Mouse (Mus musculus): ENCODE measurements around the gene Nlrp10.

Nlrp10 gene

DNA sequence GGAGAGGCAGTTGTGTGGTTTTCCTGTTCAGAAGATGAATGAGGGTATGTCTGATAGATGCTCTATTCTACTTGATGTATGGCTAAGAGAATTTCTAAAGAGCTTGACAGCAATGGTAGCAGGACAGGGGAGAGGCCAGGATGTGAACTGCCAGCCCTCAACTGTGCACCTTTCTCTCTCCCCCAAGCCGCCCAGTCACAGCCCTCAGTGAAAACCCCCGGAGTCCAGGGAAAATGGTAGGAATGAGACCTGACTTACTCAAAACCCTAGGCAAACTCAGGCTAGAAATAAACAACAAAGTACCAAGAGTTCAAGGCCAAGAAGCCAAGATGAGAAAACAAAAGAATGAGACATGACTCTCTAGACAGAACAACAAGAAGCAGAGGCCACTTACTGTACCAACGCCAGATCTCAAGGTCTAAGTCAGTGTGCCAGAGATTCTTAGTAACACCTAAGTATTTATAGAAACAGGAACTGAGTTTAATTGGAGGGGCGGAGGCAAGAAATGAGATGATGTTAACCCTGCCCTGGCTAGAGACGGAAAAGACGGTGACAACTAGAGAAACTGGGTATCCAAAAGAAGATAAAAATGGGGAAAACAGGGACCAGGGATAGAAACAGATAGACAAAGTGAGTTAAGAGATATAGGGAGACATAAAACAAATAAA, at the start of gene Nlrp10:
Gene Nlrp10 (minus strand): TSS at position 453 of the 668 bp plus-strand sequence.
- no peak for DNase-seq (ENCODE audit: low spot score in 2 of 2)

DNA sequence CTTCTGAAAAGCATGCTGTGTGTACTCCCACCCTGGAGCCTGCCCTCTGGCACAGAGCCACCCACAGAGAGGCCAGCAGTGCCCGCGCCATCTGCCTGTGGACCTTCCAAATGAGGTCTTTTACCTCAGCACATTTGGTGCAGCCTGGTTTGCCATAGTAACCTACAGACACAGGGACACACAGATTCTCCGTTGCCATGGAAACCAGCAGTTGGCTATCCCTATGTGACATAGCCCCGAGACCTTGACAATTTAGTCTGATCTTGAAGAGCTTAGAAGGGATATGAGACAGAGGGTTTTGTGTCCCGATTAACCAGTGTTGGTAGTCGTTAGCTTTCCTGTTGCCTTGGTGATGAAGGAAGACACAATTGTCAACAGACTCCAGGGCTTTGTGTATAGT, 42.3 kb upstream of the Nlrp10 start:
- no peak for DNase-seq (ENCODE audit: low spot score in 2 of 2)

GRCm38 (mm10) chr7:108968201-108968600, 38.2 kb upstream of the Nlrp10 start:
- no peak for DNase-seq (ENCODE audit: low spot score in 2 of 2)

DNA sequence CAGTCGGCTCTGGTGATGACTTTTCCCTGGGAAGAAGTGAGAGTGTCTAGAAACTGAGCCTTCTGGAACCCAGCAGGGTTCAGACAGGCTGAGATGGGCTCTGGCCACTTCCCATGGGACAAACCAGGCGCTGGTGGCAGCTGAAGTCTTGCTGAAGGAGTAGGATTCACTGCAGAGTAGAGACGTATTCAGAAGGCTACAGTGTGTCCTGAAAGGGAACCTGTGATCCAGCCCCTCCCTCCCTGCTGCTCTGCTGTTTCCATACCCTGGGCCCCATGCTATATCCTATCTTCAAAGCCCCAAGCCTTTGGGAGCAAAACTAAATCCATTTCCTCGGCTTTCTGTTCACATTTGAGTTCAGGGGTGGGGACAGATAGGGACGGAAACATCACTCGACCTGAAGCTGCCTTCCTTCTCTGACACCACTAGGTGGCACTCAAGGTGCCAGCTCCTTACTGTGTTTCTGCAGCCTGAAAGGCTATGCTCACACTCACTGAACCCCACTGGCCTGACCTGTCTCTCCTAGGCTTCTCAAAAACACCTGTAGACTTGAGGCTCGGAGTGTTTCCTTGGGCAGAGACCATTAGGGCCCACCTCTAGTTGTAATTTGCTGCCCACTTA, 36.9 kb upstream of the Nlrp10 start:
- DNase-seq (ENCODE audit: low spot score in 2 of 2): peak in 1 of 2 experiments; percentile 44

DNA sequence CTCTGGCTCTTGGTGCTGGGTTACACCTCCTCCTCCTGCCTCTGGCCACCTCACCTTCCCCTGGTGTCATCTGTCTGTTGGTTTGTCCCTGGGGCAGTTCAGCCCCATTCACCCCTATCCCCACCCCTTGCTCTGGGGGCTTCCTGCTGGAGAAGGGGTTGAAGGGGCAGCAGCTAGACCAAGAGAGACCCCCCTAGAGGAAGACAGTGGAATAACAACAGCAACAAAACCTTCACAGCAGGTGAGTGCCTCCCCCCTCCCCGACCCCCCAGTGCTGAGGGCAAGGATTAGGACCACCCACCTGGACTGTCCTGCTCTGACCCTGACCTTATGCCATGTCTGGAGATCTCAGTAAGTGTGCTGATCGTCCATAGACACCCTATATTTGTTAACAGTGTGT, 36.0 kb upstream of the Nlrp10 start:
- no peak for DNase-seq (ENCODE audit: low spot score in 2 of 2)

- DNase-seq (ENCODE audit: low spot score in 2 of 2): no peak
Measured at GRCm38 (mm10) chr7:108957734-108958133, 27.8 kb upstream of the Nlrp10 start.

- no peak for DNase-seq (ENCODE audit: low spot score in 2 of 2)
Measured at GRCm38 (mm10) chr7:108954185-108954584, 24.2 kb upstream of the Nlrp10 start.

GRCm38 (mm10) chr7:108952801-108953200, 22.8 kb upstream of the Nlrp10 start:
- DNase-seq (ENCODE audit: low spot score in 2 of 2): no peak

DNA sequence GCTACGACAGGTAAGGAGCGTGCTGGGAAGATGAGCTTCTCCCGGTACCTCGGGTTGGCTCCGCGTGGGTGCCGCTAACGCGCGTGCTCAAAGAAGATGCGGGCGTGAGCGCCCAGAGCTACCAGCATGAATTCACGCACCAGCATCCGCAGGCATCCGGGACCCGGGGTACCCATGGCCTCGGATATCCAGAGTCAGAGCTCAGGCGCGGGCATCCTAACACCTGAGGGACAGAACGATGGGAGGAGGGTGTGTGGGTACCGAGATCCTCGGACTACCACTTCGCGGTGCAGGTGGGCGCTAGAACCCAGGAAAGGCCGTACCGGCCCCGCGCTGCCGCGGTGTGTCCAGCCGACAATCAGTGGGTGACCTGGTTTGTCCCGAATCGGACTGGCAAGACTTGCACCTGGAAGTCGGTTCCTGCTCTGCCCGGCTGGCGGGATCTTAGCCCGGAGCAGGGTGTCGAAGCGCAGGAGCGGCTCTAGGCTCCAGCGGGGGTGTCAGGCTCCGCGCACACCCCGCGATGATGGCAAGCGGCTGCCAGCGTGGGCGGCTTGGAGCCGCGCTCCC, 20.9 kb upstream of the Nlrp10 start:
- peak; percentile 68 to 74 for DNase-seq (ENCODE audit: low spot score in 2 of 2)

DNA sequence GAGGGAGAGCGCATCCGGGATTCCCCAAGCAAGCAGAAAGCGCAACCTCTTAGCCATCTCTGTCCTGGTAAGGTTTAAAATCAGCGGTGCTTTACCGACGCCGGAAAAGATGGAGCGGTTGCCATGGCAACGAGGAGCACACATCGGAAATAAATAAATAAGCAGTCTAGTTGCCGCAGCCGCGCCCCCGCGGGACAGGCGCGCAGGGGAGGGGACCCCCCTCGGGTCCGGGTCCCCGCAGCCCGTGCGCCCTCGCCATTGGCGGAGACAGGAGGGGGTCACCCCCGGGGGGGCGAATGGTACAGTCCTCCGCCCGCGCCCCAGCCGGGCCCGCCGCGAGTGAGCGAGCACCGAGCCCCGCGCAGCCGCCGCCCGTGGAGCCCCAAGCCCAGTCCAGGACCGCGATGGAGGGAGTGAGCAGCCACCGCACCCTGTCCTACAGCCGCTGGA, 20.4 kb upstream of the Nlrp10 start, which contains the start of gene Tub:
Gene Tub (plus strand): TSS at position 27 of the 450 bp plus-strand sequence.
- peak; percentile 81 to 83 for DNase-seq (ENCODE audit: low spot score in 2 of 2)

- no peak for DNase-seq (ENCODE audit: low spot score in 2 of 2)
Measured at GRCm38 (mm10) chr7:108949301-108949700, 19.3 kb upstream of the Nlrp10 start.

- no peak for DNase-seq (ENCODE audit: low spot score in 2 of 2)
Measured at GRCm38 (mm10) chr7:108948611-108949010, 18.6 kb upstream of the Nlrp10 start.

- DNase-seq (ENCODE audit: low spot score in 2 of 2): no peak
Measured at GRCm38 (mm10) chr7:108944002-108944401, 14.0 kb upstream of the Nlrp10 start.

GRCm38 (mm10) chr7:108941466-108941865, 11.5 kb upstream of the Nlrp10 start:
- no peak for DNase-seq (ENCODE audit: low spot score in 2 of 2)

DNA sequence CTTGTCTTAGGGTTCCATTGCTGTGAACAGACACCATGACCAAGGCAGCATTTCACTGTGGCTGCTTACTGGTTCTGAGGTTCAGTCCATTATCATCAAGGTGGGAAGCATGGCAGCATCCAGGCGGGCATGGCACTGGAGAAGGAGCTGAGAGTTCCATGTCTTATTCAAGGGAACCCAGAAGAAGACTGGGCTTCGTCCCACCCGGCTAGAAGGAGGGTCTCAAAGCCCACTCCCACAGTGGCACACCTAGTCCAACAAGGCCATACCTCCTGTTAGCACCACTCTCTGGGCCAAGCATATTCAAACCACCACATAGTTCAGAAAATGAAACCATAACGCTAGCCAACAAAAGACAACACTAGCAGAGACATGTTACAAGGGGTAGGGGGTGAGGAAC, 6.6 kb upstream of the Nlrp10 start:
- no peak for DNase-seq (ENCODE audit: low spot score in 2 of 2)

DNA sequence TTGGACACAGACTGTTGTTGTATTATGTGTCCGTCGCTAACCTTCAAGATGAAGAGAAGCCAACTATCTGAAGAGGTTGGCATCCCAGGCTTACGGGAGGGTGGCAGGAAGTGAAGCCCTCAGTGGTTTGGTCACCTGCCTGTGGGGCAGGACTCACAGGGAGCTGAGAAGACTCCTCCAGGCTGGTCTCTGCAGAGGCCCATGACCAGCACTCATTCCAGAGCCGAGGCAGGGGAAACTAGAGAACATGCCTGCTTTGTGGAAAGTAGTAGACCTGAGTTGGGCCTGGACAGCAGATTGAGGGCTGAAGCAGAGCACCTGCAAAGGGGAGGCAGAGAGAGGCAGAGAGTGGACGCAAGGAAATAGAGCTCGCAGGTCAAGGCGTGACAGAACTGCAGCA, 5.4 kb upstream of the Nlrp10 start:
- no peak for DNase-seq (ENCODE audit: low spot score in 2 of 2)

DNA sequence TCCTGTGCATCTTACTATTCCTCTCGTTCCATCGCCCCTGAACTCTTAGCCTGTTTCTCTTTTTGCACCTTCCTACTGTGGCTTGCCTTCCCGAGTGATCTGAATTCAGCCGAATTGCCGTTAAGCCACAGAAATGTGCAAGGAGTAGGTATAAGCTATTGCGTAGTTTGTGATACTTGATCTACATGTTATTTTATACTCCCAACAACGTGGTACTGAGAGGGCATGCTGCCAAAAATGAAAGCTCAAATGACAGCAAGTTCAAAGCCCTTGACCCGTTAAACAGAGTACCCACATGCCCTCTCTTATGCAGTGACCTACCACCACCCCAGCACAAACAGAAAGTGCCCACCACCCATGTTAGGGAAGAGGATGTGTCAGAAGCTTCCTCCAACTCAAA, 4.9 kb upstream of the Nlrp10 start:
- no peak for DNase-seq (ENCODE audit: low spot score in 2 of 2)

GRCm38 (mm10) chr7:108933794-108934731, 4.1 kb upstream of the Nlrp10 start, which contains the start of gene Eif3f:
Gene Eif3f (plus strand): TSS chr7:108934417.
- peak; percentile 94 to 95 for DNase-seq (ENCODE audit: low spot score in 2 of 2)

DNA sequence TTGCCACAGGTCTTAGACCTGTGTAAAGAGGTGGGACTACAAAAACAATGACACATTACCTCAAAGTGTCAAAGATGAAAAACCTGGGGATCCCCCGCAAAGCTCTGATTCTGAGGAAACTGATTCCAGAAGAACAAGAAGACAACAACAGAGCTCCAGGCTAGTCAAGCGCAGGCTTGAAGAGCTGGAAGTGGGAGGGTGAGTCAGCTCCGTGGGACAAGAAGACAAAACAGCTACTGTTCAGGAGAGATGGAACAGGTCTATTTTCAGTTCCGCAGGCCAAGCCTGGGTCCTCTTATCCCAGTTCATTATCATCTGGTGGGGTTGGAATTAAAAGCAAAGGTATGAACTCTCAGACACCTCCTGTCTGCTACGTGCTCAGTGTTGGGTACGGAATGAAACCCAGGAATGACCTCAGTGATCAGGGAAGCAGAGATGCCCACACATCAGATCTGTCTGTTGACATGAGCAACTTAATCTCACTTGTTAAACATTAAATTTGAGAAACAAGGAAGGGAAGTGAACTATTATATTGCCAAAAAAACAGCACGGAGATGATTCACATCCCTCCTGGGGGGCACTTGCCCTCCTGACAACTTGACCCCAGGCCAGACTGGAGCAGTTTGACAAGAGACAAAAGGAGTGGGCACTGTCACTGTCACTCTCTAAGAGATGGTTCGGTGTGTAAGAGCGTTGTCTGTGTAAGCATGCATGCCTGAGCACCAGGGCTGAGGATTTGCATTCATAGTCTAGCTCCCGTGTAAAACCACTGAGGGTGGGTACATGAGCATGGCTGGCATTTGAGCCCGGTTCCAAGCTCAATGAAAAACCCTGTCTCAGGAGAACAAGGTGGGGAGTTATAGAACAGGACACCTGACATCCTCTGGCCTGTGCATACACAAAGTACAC, 1.4 kb downstream of the Nlrp10 start:
- DNase-seq (ENCODE audit: low spot score in 2 of 2): no peak

- no peak for DNase-seq (ENCODE audit: low spot score in 2 of 2)
Measured at GRCm38 (mm10) chr7:108927043-108927442, 2.9 kb downstream of the Nlrp10 start.

DNA sequence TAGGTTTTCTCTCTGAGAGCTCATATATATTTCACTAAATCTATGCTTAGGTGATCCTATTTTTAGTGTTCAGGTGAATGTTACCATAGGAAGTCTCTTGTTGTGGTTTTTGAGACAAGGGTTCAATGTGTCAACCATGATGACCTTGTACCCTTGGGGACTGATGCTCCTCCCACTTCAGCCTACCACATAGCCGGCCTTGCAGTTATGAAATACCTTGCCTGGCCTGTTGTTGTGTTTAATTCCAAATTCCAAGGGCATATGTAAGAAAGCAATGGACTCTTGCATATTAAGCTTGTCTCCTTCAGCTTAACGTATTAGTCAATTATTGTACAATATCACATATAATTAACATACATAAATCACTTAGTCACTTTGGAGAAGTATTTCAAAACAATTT, 26.0 kb downstream of the Nlrp10 start:
- no peak for DNase-seq (ENCODE audit: low spot score in 2 of 2)

Data from right cerebral cortex, postnatal 36 days (tissue).